Mouse (Mus musculus) hindbrain, embryonic 14.5 days (tissue): Measurements from ENCODE around the gene Sirpa. TPM values are rescaled to one million over a fixed set of nuclear protein-coding genes. Genes with fewer than 3 reads are reported as not detected.

Source experiments
- ATAC-seq: fragments of 200-750 bp; cut with Nextera tagmentation; 2 replicates; pipeline ENCODE4 v1.8.0; 2017; ENCODE audit warnings: moderate number of reproducible peaks, mild to moderate bottlenecking, moderate TSS enrichment, moderate library complexity; ENCODE audit not compliant: low FRiP score
- DNase-seq: peaks from one replicate; pipeline ENCODE4 v3.0.0-alpha.2; 2015; ENCODE audit warnings: low spot score
- H3K27ac ChIP-seq: fragments of 300-500 bp; sonication (generic); 2 replicates; pipeline ENCODE4 v1.5.1; 2014; ENCODE audit warnings: mild to moderate bottlenecking, moderate library complexity
- H3K27me3 ChIP-seq: fragments of 300-500 bp; sonication (generic); 2 replicates; pipeline ENCODE4 v1.6.1; 2014; ENCODE audit warnings: mild to moderate bottlenecking, low read length, mixed read lengths; ENCODE audit not compliant: control insufficient read depth, insufficient read depth
- H3K36me3 ChIP-seq: fragments of 300-500 bp; sonication (generic); replicated peaks from 2 replicates; pipeline ENCODE4 v1.6.1; 2014; ENCODE audit not compliant: control insufficient read depth, insufficient read depth
- H3K4me1 ChIP-seq: fragments of 300-500 bp; sonication (generic); replicated peaks from 2 replicates; pipeline ENCODE4 v1.6.1; 2014; ENCODE audit warnings: antibody characterized with exemption, low read length, mixed read lengths; ENCODE audit not compliant: control insufficient read depth, insufficient read depth
- H3K4me2 ChIP-seq: fragments of 300-500 bp; sonication (generic); replicated peaks from 2 replicates; pipeline ENCODE4 v1.6.1; 2014; ENCODE audit warnings: mild to moderate bottlenecking, moderate library complexity
- H3K4me3 ChIP-seq: fragments of 300-500 bp; sonication (generic); replicated peaks from 2 replicates; pipeline ENCODE4 v1.5.1; 2014; ENCODE audit warnings: mild to moderate bottlenecking, low read length
- H3K9ac ChIP-seq: fragments of 300-500 bp; sonication (generic); 2 replicates; pipeline ENCODE4 v1.6.1; 2014
- H3K9me3 ChIP-seq: fragments of 300-500 bp; sonication (generic); 2 replicates; pipeline ENCODE4 v1.6.1; 2016; ENCODE audit warnings: low read length; ENCODE audit not compliant: control insufficient read depth
- WGBS: fragments of 180-500 bp; shearing (Covaris S2); extraction: QIAGEN DNeasy Blood & Tissue Kit; methylation state at CpG from one replicate; pipeline ENCODE4 v1.1.7; 2014; 5-methylcytosine and 5-hydroxymethylcytosine counted together
- polyA plus RNA-seq: library from polyadenylated mRNA; unstranded; fragments of >200 nt; fragmentation: Nextera tagmentation; extraction: Ambion mirVana; gene quantifications from 2 replicates; pipeline ENCODE4 v1.2.1, GENCODE M21; 2014

The Sirpa gene
- polyA plus RNA-seq, 1 experiment from 2014 or later = 38.6 TPM

- ATAC-seq = no peak
- Histone ChIP-seq H3K4me3 (no peak overlapping the region), H3K27me3 (no peaks in the 10 kb centered on the region), H3K9ac (no peak overlapping the region), H3K27ac (no peak overlapping the region), H3K36me3 (no peaks in the 10 kb centered on the region), H3K4me1 (peaks cover 8% of the 10 kb centered on the region), H3K4me2 (no peak overlapping the region), H3K9me3 (no peaks in the 10 kb centered on the region)
- WGBS = 81% methylated on average over 10 of the region's 10 CpGs
- DNase-seq = no peak
Observed at GRCm38 (mm10) chr2:129601894-129602663, 9.4 kb downstream of the Sirpa start.

- no peak overlapping the region for H3K4me3 ChIP-seq
- H3K4me2 ChIP-seq = no peak overlapping the region
- H3K27ac ChIP-seq = no peak overlapping the region
- no peaks in the 10 kb centered on the region for H3K27me3 ChIP-seq
- DNase-seq (no peak), ATAC-seq (no peak)
- peaks cover 5% of the 10 kb centered on the region for H3K4me1 ChIP-seq
- no peaks in the 10 kb centered on the region for H3K36me3 ChIP-seq
- WGBS = 93% methylated on average over 7 of the region's 7 CpGs
- no peaks in the 10 kb centered on the region for H3K9me3 ChIP-seq
- no peak overlapping the region for H3K9ac ChIP-seq
Observed at GRCm38 (mm10) chr2:129602856-129603255, 10.2 kb downstream of the Sirpa start.

- Histone ChIP-seq H3K4me2 (no peak overlapping the region), H3K27me3 (no peaks in the 10 kb centered on the region), H3K9me3 (no peaks in the 10 kb centered on the region), H3K4me1 (peaks cover 5% of the 10 kb centered on the region; the same call in 1 of the 2 replicates), H3K27ac (0 out of 2 replicates have a peak overlapping the region, but pooled peaks have one; percentile 14), H3K9ac (no peak overlapping the region), H3K4me3 (no peak overlapping the region), H3K36me3 (no peaks in the 10 kb centered on the region)
- ATAC-seq = peak; percentile 87
- 80% methylated on average over 1 of the region's 1 CpGs for WGBS
- DNase-seq = no peak
Observed at GRCm38 (mm10) chr2:129603536-129603935, 10.9 kb downstream of the Sirpa start.

GRCm38 (mm10) chr2:129604032-129604431, 11.4 kb downstream of the Sirpa start:
- ATAC-seq = no peak
- WGBS = 12% methylated on average over 6 of the region's 6 CpGs
- H3K4me1 ChIP-seq = peaks cover 5% of the 10 kb centered on the region; the same call in 1 of the 2 replicates

GRCm38 (mm10) chr2:129605816-129606215, 13.2 kb downstream of the Sirpa start:
- 80% methylated on average over 3 of the region's 3 CpGs for WGBS

More at GRCm38 (mm10) chr2:129604032-129604431, 11.4 kb downstream of the Sirpa start:
- H3K9me3 ChIP-seq = no peaks in the 10 kb centered on the region
- no peak overlapping the region for H3K4me2 ChIP-seq
- no peak for DNase-seq
- no peaks in the 10 kb centered on the region for H3K27me3 ChIP-seq
- H3K36me3 ChIP-seq = no peaks in the 10 kb centered on the region
- no peak overlapping the region for H3K9ac ChIP-seq
- H3K4me3 ChIP-seq = no peak overlapping the region
- H3K27ac ChIP-seq = no peak overlapping the region

GRCm38 (mm10) chr2:129606269-129606668, 13.6 kb downstream of the Sirpa start:
- WGBS = 35% methylated on average over 8 of the region's 8 CpGs
- Histone ChIP-seq H3K4me2 (no peak overlapping the region), H3K9ac (no peak overlapping the region), H3K4me3 (no peak overlapping the region), H3K36me3 (peaks cover 11% of the 10 kb centered on the region), H3K4me1 (peaks cover 5% of the 10 kb centered on the region; the same call in 1 of the 2 replicates), H3K27me3 (no peaks in the 10 kb centered on the region), H3K27ac (no peak overlapping the region), H3K9me3 (no peaks in the 10 kb centered on the region)
- DNase-seq (no peak), ATAC-seq (no peak)

More at GRCm38 (mm10) chr2:129605816-129606215, 13.2 kb downstream of the Sirpa start:
- peaks cover 6% of the 10 kb centered on the region for H3K36me3 ChIP-seq
- H3K9ac ChIP-seq = no peak overlapping the region
- ATAC-seq (no peak), DNase-seq (no peak)
- H3K4me2 ChIP-seq = no peak overlapping the region
- H3K9me3 ChIP-seq = no peaks in the 10 kb centered on the region
- peaks cover 5% of the 10 kb centered on the region; the same call in 1 of the 2 replicates for H3K4me1 ChIP-seq
- no peak overlapping the region for H3K4me3 ChIP-seq
- no peak overlapping the region for H3K27ac ChIP-seq
- no peaks in the 10 kb centered on the region for H3K27me3 ChIP-seq

GRCm38 (mm10) chr2:129606899-129607298, 14.3 kb downstream of the Sirpa start:
- no peak overlapping the region for H3K4me3 ChIP-seq
- 66% methylated on average over 2 of the region's 2 CpGs for WGBS
- DNase-seq = no peak
- peaks cover 5% of the 10 kb centered on the region; the same call in 1 of the 2 replicates for H3K4me1 ChIP-seq
- H3K9ac ChIP-seq = no peak overlapping the region
- no peak overlapping the region for H3K27ac ChIP-seq
- no peak for ATAC-seq
- H3K9me3 ChIP-seq = no peaks in the 10 kb centered on the region
- H3K27me3 ChIP-seq = no peaks in the 10 kb centered on the region
- peaks cover 13% of the 10 kb centered on the region for H3K36me3 ChIP-seq
- no peak overlapping the region for H3K4me2 ChIP-seq

- Histone ChIP-seq H3K9me3 (no peaks in the 10 kb centered on the region), H3K4me3 (no peak overlapping the region), H3K27me3 (no peaks in the 10 kb centered on the region), H3K36me3 (peaks cover 16% of the 10 kb centered on the region), H3K9ac (no peak overlapping the region), H3K27ac (no peak overlapping the region), H3K4me2 (no peak overlapping the region), H3K4me1 (no peaks in the 10 kb centered on the region)
- WGBS = 92% methylated on average over 6 of the region's 6 CpGs
- ATAC-seq (no peak), DNase-seq (no peak)
Observed at GRCm38 (mm10) chr2:129613971-129614370, 21.3 kb downstream of the Sirpa start.

- no peaks in the 10 kb centered on the region for H3K4me1 ChIP-seq
- H3K9me3 ChIP-seq = no peaks in the 10 kb centered on the region
- ATAC-seq (no peak), DNase-seq (no peak)
- no peaks in the 10 kb centered on the region for H3K27me3 ChIP-seq
- peaks cover 11% of the 10 kb centered on the region for H3K36me3 ChIP-seq
- no peak overlapping the region for H3K4me3 ChIP-seq
- WGBS = 92% methylated on average over 10 of the region's 10 CpGs
- no peak overlapping the region for H3K9ac ChIP-seq
- H3K27ac ChIP-seq = no peak overlapping the region
- no peak overlapping the region for H3K4me2 ChIP-seq
Observed at GRCm38 (mm10) chr2:129614482-129615185, 22.0 kb downstream of the Sirpa start.
